Mouse (Mus musculus) embryonic facial prominence, embryonic 15.5 days (tissue): ENCODE measurements around the gene Dph1. TPM values are rescaled to one million over a fixed set of nuclear protein-coding genes. Genes with fewer than 3 reads are reported as not detected.
A peak's percentile ranks its signal among the peaks of the same experiment; 100 is the strongest.

Experiments
- ATAC-seq: fragments of 200-750 bp; cut with Nextera tagmentation; 2 replicates; pipeline ENCODE4 v1.8.0; 2017; ENCODE audit warnings: low read depth, moderate TSS enrichment; ENCODE audit not compliant: insufficient number of reproducible peaks, low FRiP score, low TSS enrichment
- H3K27ac ChIP-seq: fragments of 300-500 bp; sonication (generic); replicated peaks from 2 replicates; pipeline ENCODE4 v1.5.1; 2015; ENCODE audit warnings: mild to moderate bottlenecking, inconsistent platforms
- H3K27me3 ChIP-seq: fragments of 300-500 bp; sonication (generic); 2 replicates; pipeline ENCODE4 v1.6.1; 2015; ENCODE audit warnings: inconsistent platforms
- H3K36me3 ChIP-seq: fragments of 300-500 bp; sonication (generic); 2 replicates; pipeline ENCODE4 v1.6.1; 2015; ENCODE audit warnings: mild to moderate bottlenecking, inconsistent platforms
- H3K4me1 ChIP-seq: fragments of 300-500 bp; sonication (generic); 2 replicates; pipeline ENCODE4 v1.6.1; 2015; ENCODE audit warnings: inconsistent platforms
- H3K4me2 ChIP-seq: fragments of 300-500 bp; sonication (generic); replicated peaks from 2 replicates; pipeline ENCODE4 v1.6.1; 2015; ENCODE audit warnings: mild to moderate bottlenecking, inconsistent platforms
- H3K4me3 ChIP-seq: fragments of 300-500 bp; sonication (generic); replicated peaks from 2 replicates; pipeline ENCODE4 v1.5.1; 2015; ENCODE audit warnings: mild to moderate bottlenecking, inconsistent platforms
- H3K9ac ChIP-seq: fragments of 300-500 bp; sonication (generic); 2 replicates; pipeline ENCODE4 v1.6.1; 2015; ENCODE audit warnings: inconsistent platforms
- H3K9me3 ChIP-seq: fragments of 300-500 bp; sonication (generic); replicated peaks from 2 replicates; pipeline ENCODE4 v1.6.1; 2016; ENCODE audit warnings: inconsistent platforms
- WGBS: fragments of 180-500 bp; shearing (Covaris S2); methylation state at CpG from one replicate; pipeline ENCODE4 v1.1.7; 2015; 5-methylcytosine and 5-hydroxymethylcytosine counted together
- polyA plus RNA-seq: library from polyadenylated mRNA; unstranded; fragments of >200 nt; fragmentation: Nextera tagmentation; extraction: Ambion mirVana; gene quantifications from 2 replicates; pipeline ENCODE4 v1.2.1, GENCODE M21; 2015

Dph1 gene
- polyA plus RNA-seq, 1 experiment from 2014 or later = 21.0 TPM

GRCm38 (mm10) chr11:75172151-75173094 lies 18.6 kb downstream of the Dph1 start:
- no peak overlapping the region for H3K27ac ChIP-seq
- WGBS = under 1% methylated on average over 75 of the region's 75 CpGs
- H3K27me3 ChIP-seq = peaks cover 68% of the 10 kb centered on the region
- H3K4me2 ChIP-seq = peak overlapping the region; percentile 93
- H3K4me3 ChIP-seq = peak overlapping the region; percentile 63
- no peak for ATAC-seq
- peaks cover 65% of the 10 kb centered on the region for H3K4me1 ChIP-seq
- H3K9ac ChIP-seq = no peak overlapping the region
- H3K9me3 ChIP-seq = no peaks in the 10 kb centered on the region
- H3K36me3 ChIP-seq = peaks cover 10% of the 10 kb centered on the region

- WGBS = 10% methylated on average over 17 of the region's 17 CpGs
- ATAC-seq = no peak
- Histone ChIP-seq H3K9ac (no peak overlapping the region), H3K4me3 (peak overlapping the region; percentile 6; the same call in 1 of the 2 replicates), H3K9me3 (no peaks in the 10 kb centered on the region), H3K4me1 (peaks cover 75% of the 10 kb centered on the region), H3K27me3 (peaks cover 79% of the 10 kb centered on the region), H3K27ac (no peak overlapping the region), H3K4me2 (no peak overlapping the region), H3K36me3 (no peaks in the 10 kb centered on the region)
Measured at GRCm38 (mm10) chr11:75171186-75171865, 19.7 kb downstream of the Dph1 start.

DNA sequence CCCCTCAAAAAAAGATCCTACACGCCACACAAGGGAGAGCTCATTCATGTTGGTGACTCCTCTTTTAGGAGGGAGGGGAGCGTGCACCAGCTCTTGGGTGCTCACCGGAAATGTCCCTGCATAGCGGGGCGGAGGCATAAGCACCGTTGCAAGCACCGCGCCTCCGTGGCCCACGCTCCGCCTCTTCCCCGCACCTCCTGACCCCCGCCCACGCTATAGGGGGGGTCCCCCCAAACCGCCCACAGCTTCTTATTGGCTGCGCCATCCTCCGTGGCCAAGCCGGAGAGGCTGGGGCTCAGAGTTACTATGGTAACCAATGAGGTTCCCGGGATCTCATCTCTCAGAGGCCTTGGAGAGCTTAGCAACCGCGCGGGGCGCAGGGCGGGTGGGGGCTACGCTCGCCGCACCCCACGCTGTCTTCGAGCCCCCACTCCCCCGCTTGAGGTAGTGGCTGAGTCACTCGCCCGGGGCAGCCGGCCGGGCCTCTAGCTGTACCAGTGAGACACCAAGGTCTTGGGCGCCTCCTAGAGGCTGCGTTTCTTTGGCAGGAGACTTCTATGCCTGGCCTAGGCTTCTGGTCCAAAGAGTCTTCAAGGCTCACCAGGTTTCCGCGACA lies 20.8 kb downstream of the Dph1 start:
- Histone ChIP-seq H3K36me3 (no peaks in the 10 kb centered on the region), H3K4me2 (peak overlapping the region; percentile 96), H3K27me3 (peaks cover 89% of the 10 kb centered on the region), H3K9me3 (no peaks in the 10 kb centered on the region), H3K27ac (peak overlapping the region; percentile 28; the same call in 1 of the 2 replicates), H3K9ac (no peak overlapping the region), H3K4me3 (peak overlapping the region; percentile 64), H3K4me1 (peaks cover 86% of the 10 kb centered on the region)
- under 1% methylated on average over 38 of the region's 38 CpGs for WGBS
- ATAC-seq = peak; percentile 51

DNA sequence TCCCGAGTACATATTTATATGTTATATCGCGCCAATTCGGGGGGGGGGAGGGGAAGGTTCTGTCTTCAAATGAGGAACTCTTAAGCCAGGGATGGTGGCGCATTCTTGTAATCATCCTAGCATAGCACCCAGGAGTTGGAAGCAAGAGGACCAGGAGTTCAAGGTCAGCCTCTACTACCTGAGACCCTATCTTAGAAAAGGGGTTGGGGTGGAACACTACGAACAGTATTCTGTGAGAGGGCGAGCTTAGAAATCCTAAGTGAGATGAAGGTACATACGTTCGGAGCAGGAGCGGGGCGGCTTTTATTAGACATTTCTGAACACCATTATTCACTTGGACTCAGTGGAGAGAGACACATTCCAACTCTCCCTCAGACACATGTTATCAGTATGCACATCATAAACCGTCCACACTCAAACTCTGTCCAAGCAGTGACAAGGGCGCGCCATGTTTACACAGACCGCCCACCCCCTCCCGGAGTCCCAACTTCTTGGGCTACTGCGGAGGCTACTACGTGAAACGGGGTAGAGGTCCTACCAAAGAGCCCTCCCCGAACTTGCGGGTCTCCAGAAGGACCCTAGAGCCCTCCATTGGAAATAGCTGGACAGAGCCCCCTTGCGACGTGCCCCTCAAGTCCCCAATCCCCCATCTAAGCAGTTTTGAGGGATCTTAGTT lies 21.5 kb downstream of the Dph1 start, which contains the start of gene Hic1:
TSS of gene Hic1 (minus strand) at position 115 of the 676 bp plus-strand sequence.
- no peak for ATAC-seq
- 5% methylated on average over 23 of the region's 23 CpGs for WGBS
- Histone ChIP-seq H3K4me2 (peak within 1 kb of the TSS; percentile 96), H3K9ac (peak within 1 kb of the TSS; percentile 55), H3K4me3 (peak within 1 kb of the TSS; percentile 64), H3K4me1 (peaks cover 93% of the 10 kb centered on the region), H3K36me3 (peaks cover 3% of the 10 kb centered on the region; the same call in 1 of the 2 replicates), H3K9me3 (no peaks in the 10 kb centered on the region), H3K27me3 (peaks cover 96% of the 10 kb centered on the region), H3K27ac (peak within 1 kb of the TSS; percentile 65)

- peak; percentile 35 for ATAC-seq
- under 1% methylated on average over 83 of the region's 83 CpGs for WGBS
- H3K27ac ChIP-seq = peak overlapping the region; percentile 65
- peaks cover 98% of the 10 kb centered on the region for H3K27me3 ChIP-seq
- peak overlapping the region; percentile 55 for H3K9ac ChIP-seq
- H3K4me2 ChIP-seq = peak overlapping the region; percentile 96
- peak overlapping the region; percentile 64 for H3K4me3 ChIP-seq
- peaks cover 11% of the 10 kb centered on the region; the same call in 1 of the 2 replicates for H3K36me3 ChIP-seq
- H3K4me1 ChIP-seq = peaks cover 94% of the 10 kb centered on the region
- H3K9me3 ChIP-seq = no peaks in the 10 kb centered on the region
Measured at GRCm38 (mm10) chr11:75168590-75169361, 22.3 kb downstream of the Dph1 start.

DNA sequence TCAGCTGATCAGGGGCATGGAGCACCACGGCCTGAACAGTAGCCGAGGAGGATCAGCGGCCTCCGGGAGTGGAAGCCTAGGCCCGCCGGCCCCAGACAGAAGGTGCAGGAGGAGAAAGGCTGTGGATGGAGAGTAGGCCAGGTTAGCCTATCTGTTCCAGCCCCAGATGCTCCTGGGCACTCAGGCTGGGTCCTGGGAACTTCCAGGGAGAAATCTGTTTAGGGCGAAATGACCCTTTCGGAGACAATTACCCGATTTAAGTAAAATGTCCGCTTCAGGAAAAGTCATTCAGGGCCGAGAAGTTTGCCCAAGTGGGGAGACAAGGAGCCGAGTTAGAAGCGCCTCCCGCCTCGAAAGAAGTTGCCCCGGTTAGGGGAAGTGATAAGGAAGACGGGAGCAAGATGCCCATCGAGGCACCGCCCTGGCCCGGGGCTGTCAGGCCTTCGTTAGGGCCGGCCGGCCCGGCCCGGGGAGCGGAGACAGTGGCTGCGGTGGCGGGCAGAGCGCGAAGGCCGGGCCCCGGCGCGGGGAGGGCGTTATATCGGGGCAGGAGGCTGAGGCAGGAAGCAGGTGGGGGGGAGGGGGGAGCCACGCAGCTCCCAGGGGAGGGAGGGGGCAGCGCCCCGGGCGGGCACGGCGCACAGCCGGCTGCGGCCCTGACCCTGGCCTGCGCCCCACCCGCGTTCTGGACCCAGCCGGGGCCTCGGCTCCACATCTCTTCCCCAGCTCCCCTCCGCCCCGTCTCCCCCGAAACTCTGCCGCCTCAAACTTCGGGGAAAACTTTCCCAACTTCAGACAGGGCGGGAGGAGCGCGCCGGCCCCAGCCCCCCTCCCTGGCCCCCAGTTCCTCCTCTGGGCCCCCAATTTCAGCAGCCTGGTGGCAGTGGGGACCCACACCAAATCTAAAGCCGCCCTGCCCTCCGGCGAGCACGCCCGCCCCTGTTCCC lies 23.1 kb downstream of the Dph1 start:
- Histone ChIP-seq H3K9ac (peak overlapping the region; percentile 55), H3K4me1 (peaks cover 88% of the 10 kb centered on the region), H3K9me3 (no peaks in the 10 kb centered on the region), H3K4me2 (peak overlapping the region; percentile 96), H3K4me3 (peak overlapping the region; percentile 64), H3K36me3 (peaks cover 19% of the 10 kb centered on the region; the same call in 1 of the 2 replicates), H3K27me3 (peaks cover 89% of the 10 kb centered on the region), H3K27ac (peak overlapping the region; percentile 65)
- ATAC-seq = no peak
- 12% methylated on average over 58 of the region's 63 CpGs for WGBS

- Histone ChIP-seq H3K4me3 (peak overlapping the region; percentile 64), H3K27ac (peak overlapping the region; percentile 65; the same call in 1 of the 2 replicates), H3K4me1 (peaks cover 79% of the 10 kb centered on the region), H3K9ac (peak overlapping the region; percentile 39), H3K4me2 (peak overlapping the region; percentile 96), H3K27me3 (peaks cover 80% of the 10 kb centered on the region), H3K9me3 (no peaks in the 10 kb centered on the region), H3K36me3 (peaks cover 25% of the 10 kb centered on the region)
- 6% methylated on average over 68 of the region's 68 CpGs for WGBS
- ATAC-seq = no peak
Measured at GRCm38 (mm10) chr11:75166861-75167642, 24.0 kb downstream of the Dph1 start.

GRCm38 (mm10) chr11:75166193-75166842 lies 24.7 kb downstream of the Dph1 start:
- H3K4me1 ChIP-seq = peaks cover 77% of the 10 kb centered on the region
- H3K4me3 ChIP-seq = peak overlapping the region; percentile 64
- H3K27me3 ChIP-seq = peaks cover 73% of the 10 kb centered on the region
- H3K4me2 ChIP-seq = peak overlapping the region; percentile 96
- H3K36me3 ChIP-seq = peaks cover 30% of the 10 kb centered on the region
- peak overlapping the region; percentile 39 for H3K9ac ChIP-seq
- WGBS = 12% methylated on average over 55 of the region's 55 CpGs
- no peak for ATAC-seq
- peak overlapping the region; percentile 28; the same call in 1 of the 2 replicates for H3K27ac ChIP-seq
- H3K9me3 ChIP-seq = no peaks in the 10 kb centered on the region
